Mouse (Mus musculus) cerebellum, adult 2 months (tissue): ENCODE measurements around the gene Trpm8.

Experiments
- CTCF ChIP-seq: fragments of 200-500 bp; IDR thresholded peaks from 2 replicates; pipeline ENCODE4 v1.5.1; 2011; ENCODE audit warnings: low read depth, mild to moderate bottlenecking, control low read depth, low read length, moderate library complexity, borderline replicate concordance; ENCODE audit not compliant: insufficient read depth
- POLR2A ChIP-seq: fragments of 200-500 bp; IDR thresholded peaks from 2 replicates; pipeline ENCODE4 v1.6.1; 2011; ENCODE audit warnings: low read length, control low read depth, borderline replicate concordance; ENCODE audit not compliant: insufficient read depth

GRCm38 (mm10) chr1:88291409-88292005, 14.0 kb downstream of the Trpm8 start:
- no peak for TF ChIP-seq CTCF
- TF ChIP-seq POLR2A = no peak
